Mouse (Mus musculus): ENCODE results near the gene Adk.

GRCm38 (mm10) chr14:21484693-21485092 lies 432.3 kb downstream of the Adk start:
- TF ChIP-seq CTCF (IDR thresholded peaks at IDR 0.05; ENCODE audit: borderline replicate concordance, insufficient read depth, low read depth, low read length): no peak
- no peak for TF ChIP-seq POLR2A (IDR thresholded peaks at IDR 0.05; ENCODE audit: borderline replicate concordance, insufficient read depth, low read length)
